Mouse (Mus musculus): ENCODE measurements around the gene Isg15. TPM values are rescaled to one million over a fixed set of nuclear protein-coding genes. Genes with fewer than 3 reads are reported as not detected.
"Not testable (repeated sequence)": the region's sequence is repeated elsewhere in the genome, so short reads cannot be mapped to it uniquely, and the experiment has no call there.

The Isg15 gene
- total RNA-seq, 2 experiments from 2014 or later = 1.2 to 1.8 TPM

DNA sequence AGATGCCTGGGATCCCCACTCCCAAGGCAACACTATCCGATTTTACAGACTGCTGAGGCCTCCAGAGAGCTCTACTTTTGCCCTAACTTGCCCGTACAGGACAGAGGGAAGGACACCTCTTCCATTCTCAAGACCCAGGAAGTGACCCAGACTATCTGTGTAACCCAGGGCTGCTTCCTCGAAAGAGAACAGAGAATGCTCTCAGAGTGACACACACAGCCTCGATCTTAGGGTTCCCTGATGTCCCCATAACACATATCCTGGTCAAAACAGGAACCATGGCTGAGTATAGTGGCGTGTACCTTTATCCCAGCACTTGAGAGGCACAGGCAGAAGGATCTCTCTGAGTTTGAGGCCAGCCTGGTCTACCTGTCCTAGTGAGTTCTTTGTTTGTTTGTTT lies 16.9 kb downstream of the Isg15 start:
- DNase-seq (ENCODE audit: low spot score in 2 of 2) = no peak
- intact Hi-C loops (cut with DNase I) = no loop called here

GRCm38 (mm10) chr4:156177630-156178029 lies 23.0 kb downstream of the Isg15 start:
- intact Hi-C loops (cut with DNase I) = no loop called here
- no peak for DNase-seq (ENCODE audit: low spot score in 2 of 2)

GRCm38 (mm10) chr4:156171828-156172227 lies 28.8 kb downstream of the Isg15 start:
- DNase-seq (ENCODE audit: low spot score in 2 of 2) = no peak
- intact Hi-C loops (cut with DNase I) = no loop called here

- intact Hi-C loops (cut with DNase I) = no loop called here
- no peak for DNase-seq (ENCODE audit: low spot score in 2 of 2)
Measured at GRCm38 (mm10) chr4:156169129-156169528, 31.5 kb downstream of the Isg15 start.

DNA sequence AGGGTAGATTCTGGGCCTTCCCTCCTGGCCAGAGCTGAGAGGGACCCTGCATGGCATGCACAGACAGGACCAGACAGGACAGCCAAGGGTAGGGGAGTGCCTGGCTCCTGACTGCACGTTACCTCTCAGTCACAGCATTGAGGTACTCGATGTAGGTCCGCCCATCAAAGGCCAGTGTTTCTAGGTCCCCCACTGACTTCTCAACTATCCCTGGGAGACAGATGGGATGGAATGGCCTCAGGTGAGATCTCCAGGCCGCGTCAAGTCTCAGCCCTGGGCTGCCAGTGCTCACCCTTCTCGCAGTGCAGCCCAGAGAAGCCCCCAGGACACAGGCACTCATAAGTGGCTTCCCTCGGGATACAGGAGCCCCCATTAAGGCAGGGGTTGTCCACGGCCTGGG lies 32.0 kb downstream of the Isg15 start:
- DNase-seq (ENCODE audit: low spot score in 2 of 2) = no peak
- intact Hi-C loops (cut with DNase I) = no loop called here

- intact Hi-C loops (cut with DNase I) = no loop called here
- DNase-seq (ENCODE audit: low spot score in 2 of 2) = no peak
Measured at GRCm38 (mm10) chr4:156166477-156166876, 34.1 kb downstream of the Isg15 start.

DNA sequence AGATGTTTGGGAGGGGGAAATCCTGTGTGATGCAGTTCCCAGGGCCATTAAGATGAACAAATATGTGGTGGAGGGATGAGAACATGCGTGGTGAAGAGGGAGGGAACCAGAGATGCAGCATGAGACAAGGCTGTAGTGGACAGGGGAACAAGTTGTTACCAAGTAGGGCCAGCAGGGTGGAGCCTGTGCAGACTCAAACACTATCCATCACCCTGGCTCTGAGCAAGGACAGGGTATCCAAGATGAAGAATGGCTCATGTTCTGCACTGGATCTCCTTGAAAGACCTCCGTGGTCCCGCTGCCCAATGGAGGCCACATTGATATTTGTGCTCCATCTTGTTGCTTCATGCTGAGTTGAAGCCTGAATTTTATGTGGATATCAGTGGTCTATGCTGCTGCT lies 45.8 kb downstream of the Isg15 start:
- intact Hi-C loops (cut with DNase I) = no loop called here
- no peak for DNase-seq (ENCODE audit: low spot score in 2 of 2)

- DNase-seq (ENCODE audit: low spot score in 2 of 2); intact Hi-C loops (cut with DNase I): not testable (repeated sequence)
Measured at GRCm38 (mm10) chr4:156150887-156151286, 49.7 kb downstream of the Isg15 start.

Small RNA genes lying within 50 kb of the gene (microRNA-seq; reads per million reads assigned to microRNA genes)
- 0.99 to 5.4 reads per million in 2 experiments for gene Mir7658

Other genes with a start within 250 kb of the Isg15 start
- gene C1qtnf12, start 238.5 kb downstream of the Isg15 start, total RNA-seq (2021) = 10 to 100 TPM; 12.8 to 21.8 TPM
- 10 to 100 TPM in 1 of 2 experiments, 1 to 10 TPM in 1; 9.7 to 10.5 TPM for gene B3galt6, start 208.2 kb downstream of the Isg15 start, total RNA-seq (2021)
- gene Sdf4, start 207.9 kb downstream of the Isg15 start, total RNA-seq (2021) = 100 to 1,000 TPM; 182 to 184 TPM
- gene Tnfrsf4, start 187.0 kb downstream of the Isg15 start, total RNA-seq (2021) = 1 to 10 TPM; 2.0 to 2.1 TPM
- not detected for gene Tnfrsf18, start 174.7 kb downstream of the Isg15 start, total RNA-seq (2021)
- not detected for gene Ttll10, start 141.4 kb downstream of the Isg15 start, total RNA-seq (2021)
- gene 9430015G10Rik, start 90.8 kb downstream of the Isg15 start, total RNA-seq (2021) = 10 to 100 TPM; 28.6 to 29.4 TPM
- under 1 TPM; 0.87 to 0.94 TPM for gene Rnf223, start 70.3 kb downstream of the Isg15 start, total RNA-seq (2021)
- 100 to 1,000 TPM; 143 to 149 TPM for gene Agrn, start 3.3 kb downstream of the Isg15 start, total RNA-seq (2021)
- 1 to 10 TPM; 4.4 to 6.3 TPM for gene AW011738, start 2.5 kb upstream of the Isg15 start, total RNA-seq (2021)
- under 1 TPM; 0.46 to 0.76 TPM for gene Perm1, start 15.1 kb upstream of the Isg15 start, total RNA-seq (2021)
- 10 to 100 TPM; 32.8 to 37.8 TPM for gene Plekhn1, start 34.0 kb upstream of the Isg15 start, total RNA-seq (2021)
- 10 to 100 TPM; 66.1 to 66.9 TPM for gene Noc2l, start 35.2 kb upstream of the Isg15 start, total RNA-seq (2021)
- 1 to 10 TPM; 2.7 to 4.5 TPM for gene Samd11, start 54.8 kb upstream of the Isg15 start, total RNA-seq (2021)
- not detected for gene Vmn2r-ps159, start 130.3 kb upstream of the Isg15 start, total RNA-seq (2021)